13 mouse cellular contexts compared by ENCODE assay signal in the genomic region with DNA sequence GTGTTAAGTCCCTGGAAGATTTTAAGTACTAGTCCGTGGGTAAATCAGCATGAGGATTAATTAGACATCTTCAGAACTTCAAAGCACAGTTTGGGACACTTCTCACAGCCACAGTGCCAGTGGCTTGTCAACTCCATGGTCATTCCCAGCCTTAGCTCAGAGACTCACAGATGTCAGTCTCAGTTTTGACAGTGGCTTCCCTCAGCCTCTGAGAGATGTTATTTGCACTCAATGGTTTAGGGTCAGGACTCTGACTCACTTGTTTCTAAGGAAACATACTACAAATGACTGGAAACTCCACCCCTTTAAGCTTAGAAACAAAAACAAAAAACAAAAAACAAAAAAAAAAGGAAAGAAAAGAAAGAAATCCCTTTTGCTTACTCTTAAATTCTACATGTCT. TPM values are rescaled to one million over a fixed set of nuclear protein-coding genes. Genes with fewer than 3 reads are reported as not detected.
DNase-seq lines count a peak whose midpoint lies in the region; ATAC-seq lines count a peak whose summit lies in the region.
"Had no signal": no experiment of that assay in that cellular context is flagged by ENCODE, and none has a peak within 500 bp of the region (broad histone marks: within the 10 kb centered on the region; RNA-seq: fewer than 3 reads in every experiment).

No protein-coding gene starts in this region.

- no peaks in the 10 kb centered on the region for H3K36me3 ChIP-seq in forebrain, embryonic 15.5 days
- H3K36me3 ChIP-seq: hindbrain, embryonic 15.5 days had no signal

- no peak overlapping the region for H3K4me2 ChIP-seq in forebrain, embryonic 15.5 days (replicated peaks)

- no peak overlapping the region for H3K27ac ChIP-seq in forebrain, embryonic 15.5 days (replicated peaks)
- H3K27ac ChIP-seq: hindbrain, embryonic 15.5 days had no signal

- no peak for ATAC-seq in forebrain, embryonic 15.5 days (replicated peaks)

- H3K9me3 ChIP-seq in forebrain, embryonic 15.5 days, result no peaks in the 10 kb centered on the region
- H3K9me3 ChIP-seq: hindbrain, embryonic 15.5 days had no signal

- intact Hi-C loops in heart, postnatal 25 days (cut with DNase I), result loop anchor here (2.0 to 10.0 kb wide), 3 partner anchors 47 to 335 kb away; no protein-coding TSS in a partner anchor

- WGBS in forebrain, embryonic 15.5 days, result 10% methylated on average over 1 of the region's 1 CpGs

- H3K4me3 ChIP-seq in forebrain, embryonic 15.5 days, result no peak overlapping the region
- H3K4me3 ChIP-seq: hindbrain, embryonic 15.5 days had no signal

- no peaks in the 10 kb centered on the region for H3K4me1 ChIP-seq in forebrain, embryonic 15.5 days
- H3K4me1 ChIP-seq: hindbrain, embryonic 15.5 days had no signal

- H3K9ac ChIP-seq in forebrain, embryonic 15.5 days (replicated peaks), result no peak overlapping the region
- H3K9ac ChIP-seq: hindbrain, embryonic 15.5 days had no signal

- DNase-seq in heart, adult 18-20 months, result peak; percentile 20 to 48
- DNase-seq in heart, postnatal 25 days (ENCODE audit: low spot score), result no peak
- DNase-seq in thymus, postnatal 0 days (ENCODE audit: low spot score), result peak; percentile 22
- no peak for DNase-seq in thymus, postnatal 36 days
- peak; percentile 7 for DNase-seq in lung, postnatal 14 days
- DNase-seq in thymus, postnatal 4 days, result peak; percentile 13
- no peak for DNase-seq in right cerebral cortex, adult 18-20 months
- DNase-seq: cerebellum, postnatal 14 days; gastrocnemius, postnatal 10 days had no signal

- no peaks in the 10 kb centered on the region for H3K27me3 ChIP-seq in forebrain, embryonic 15.5 days
- H3K27me3 ChIP-seq: hindbrain, embryonic 15.5 days had no signal

RNA-seq across cellular contexts. Expression of gene Gbp2, which starts 0.8 kb away (rescaled TPM):
- total RNA-seq in heart, adult 18-20 months (2021), result 10 to 100 TPM; 11.5 to 24.6 TPM
- total RNA-seq in heart, postnatal 25 days (2021), result 10 to 100 TPM; 10.0 to 12.6 TPM
- polyA plus RNA-seq in thymus, postnatal 0 days (2015; fragmentation: Nextera tagmentation; extraction: Ambion mirVana), result 19.3 and 19.6 TPM in 2 replicates
- polyA plus RNA-seq in forebrain, embryonic 15.5 days (2015; fragmentation: Nextera tagmentation; extraction: Ambion mirVana), result 0.28 and 0.40 TPM in 2 replicates

RNA-seq across cellular contexts. Expression of gene Gbp2b, which starts 25.0 kb away (rescaled TPM):
- total RNA-seq in heart, adult 18-20 months (2021), result under 1 TPM; 0.27 to 0.41 TPM
- total RNA-seq in heart, postnatal 25 days (2021), result under 1 TPM in 1 of 2 experiments, not detected in 1; 0.14 TPM
- polyA plus RNA-seq in thymus, postnatal 0 days (2015; fragmentation: Nextera tagmentation; extraction: Ambion mirVana), result 0.04 TPM in 2 replicates
- not detected in 2 replicates for polyA plus RNA-seq in forebrain, embryonic 15.5 days (2015; fragmentation: Nextera tagmentation; extraction: Ambion mirVana)
- total RNA-seq: gastrocnemius, postnatal 10 days; left cerebral cortex, postnatal 25 days had no signal
- polyA plus RNA-seq: hindbrain, embryonic 15.5 days; neural tube, embryonic 14.5 days had no signal

RNA-seq across cellular contexts. Expression of gene Gbp3, which starts 59.8 kb away (rescaled TPM):
- 10 to 100 TPM; 10.4 to 26.1 TPM for total RNA-seq in heart, adult 18-20 months (2021)
- total RNA-seq in heart, postnatal 25 days (2021), result 10 to 100 TPM; 10.5 to 12.6 TPM
- 17.4 and 19.5 TPM in 2 replicates for polyA plus RNA-seq in thymus, postnatal 0 days (2015; fragmentation: Nextera tagmentation; extraction: Ambion mirVana)
- polyA plus RNA-seq in forebrain, embryonic 15.5 days (2015; fragmentation: Nextera tagmentation; extraction: Ambion mirVana), result 0.82 and 0.93 TPM in 2 replicates

Comparison
In these comparisons a context has a peak if more than half of its experiments do, and no peak if none do; other contexts are left out.
1. DNase-seq: peak in heart, adult 18-20 months (2 of 2), thymus, postnatal 0 days (single experiment), lung, postnatal 14 days (single experiment) and thymus, postnatal 4 days (single experiment); none in heart, postnatal 25 days (single experiment), thymus, postnatal 36 days (0 of 2) and right cerebral cortex, adult 18-20 months (single experiment).